Mouse (Mus musculus): ENCODE results near the gene Slc29a1. TPM values are rescaled to one million over a fixed set of nuclear protein-coding genes. Genes with fewer than 3 reads are reported as not detected.

The Slc29a1 gene
- total RNA-seq, 1 experiment from 2014 or later = 64.6 TPM

DNA sequence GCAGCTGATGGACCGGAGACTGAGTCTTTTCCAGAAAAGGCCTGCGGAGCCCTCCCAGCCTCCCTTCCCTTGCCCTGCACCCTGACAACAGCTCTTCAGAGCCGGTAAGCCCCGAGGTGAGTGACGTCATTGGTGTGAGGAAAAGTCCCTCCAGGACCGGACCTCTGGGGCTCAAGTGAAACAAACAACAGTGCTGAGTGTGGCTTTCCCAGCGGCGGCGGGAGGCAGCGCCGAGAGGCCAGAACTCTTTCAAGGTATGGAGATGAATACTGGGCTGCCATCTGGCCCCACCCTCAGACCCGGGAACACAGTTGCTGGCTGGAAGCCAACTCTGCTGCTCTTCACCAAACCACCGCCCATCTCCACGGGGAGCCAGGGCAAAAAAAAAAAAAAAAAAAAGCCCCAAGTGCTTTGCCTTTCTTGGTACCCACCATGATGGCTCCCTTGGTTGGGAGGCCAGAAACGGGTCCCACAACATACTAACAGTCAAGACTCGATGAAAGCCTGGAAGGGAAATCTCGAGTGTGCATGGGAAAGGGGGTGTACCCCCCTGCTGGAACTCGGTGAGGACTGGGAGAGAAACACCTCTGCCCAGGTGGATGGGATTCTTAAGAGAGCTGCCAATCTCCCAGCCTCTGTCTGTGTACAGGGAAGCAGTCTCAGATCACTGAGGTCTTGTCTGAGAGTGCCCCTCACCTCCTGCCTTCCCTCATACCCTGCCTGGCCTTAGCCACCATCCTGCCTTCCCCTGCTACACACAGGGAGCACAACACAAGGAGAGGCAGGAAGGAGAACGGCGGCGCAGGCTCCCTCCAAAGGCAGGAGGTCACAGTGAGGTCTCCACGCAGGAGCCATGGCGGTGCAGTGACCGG is 55.2 kb downstream of the Slc29a1 start:
- ATAC-seq (replicated peaks; ENCODE audit: insufficient number of reproducible peaks, low FRiP score, low TSS enrichment, poor library complexity, severe bottlenecking) = no peak

DNA sequence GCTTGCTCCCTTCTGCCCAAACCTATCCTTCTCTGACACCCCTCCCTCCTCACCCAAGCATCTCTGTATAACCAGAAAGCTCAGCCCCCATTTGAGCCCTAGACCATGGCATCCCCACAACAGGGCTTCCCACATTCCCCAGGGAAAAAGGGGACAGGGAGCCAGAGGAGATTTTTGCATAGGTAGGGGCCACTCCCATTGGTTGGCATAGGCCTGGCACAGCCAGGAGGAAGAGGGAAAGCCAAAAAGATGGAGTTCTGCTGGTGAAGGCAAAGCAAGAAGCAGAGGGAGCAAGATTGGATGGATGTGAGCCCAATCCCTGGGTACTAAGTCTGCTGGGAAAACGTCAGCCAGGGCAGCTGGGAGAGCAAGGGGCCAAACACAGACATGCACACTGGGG is 56.3 kb downstream of the Slc29a1 start:
- no peak for ATAC-seq (replicated peaks; ENCODE audit: insufficient number of reproducible peaks, low FRiP score, low TSS enrichment, poor library complexity, severe bottlenecking)

DNA sequence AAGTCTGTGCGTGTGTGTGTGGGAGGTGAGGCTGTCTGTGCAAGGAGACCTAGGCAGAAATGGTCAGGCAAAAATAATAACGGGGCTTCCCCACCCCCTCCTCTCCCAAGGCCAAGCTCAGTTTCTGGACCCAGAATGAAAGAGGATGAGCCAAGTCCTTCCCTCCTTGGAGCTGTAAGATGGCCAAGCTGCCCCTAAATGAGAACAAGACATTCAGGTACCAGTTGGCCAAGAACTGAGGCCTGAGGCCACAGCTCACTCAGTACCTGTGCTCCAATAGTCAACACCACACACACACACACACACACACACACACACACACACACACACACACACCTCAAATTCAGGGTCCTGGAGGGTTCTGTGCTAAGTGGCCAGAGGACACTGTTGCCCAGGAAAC is 56.7 kb downstream of the Slc29a1 start:
- no peak for ATAC-seq (replicated peaks; ENCODE audit: insufficient number of reproducible peaks, low FRiP score, low TSS enrichment, poor library complexity, severe bottlenecking)

DNA sequence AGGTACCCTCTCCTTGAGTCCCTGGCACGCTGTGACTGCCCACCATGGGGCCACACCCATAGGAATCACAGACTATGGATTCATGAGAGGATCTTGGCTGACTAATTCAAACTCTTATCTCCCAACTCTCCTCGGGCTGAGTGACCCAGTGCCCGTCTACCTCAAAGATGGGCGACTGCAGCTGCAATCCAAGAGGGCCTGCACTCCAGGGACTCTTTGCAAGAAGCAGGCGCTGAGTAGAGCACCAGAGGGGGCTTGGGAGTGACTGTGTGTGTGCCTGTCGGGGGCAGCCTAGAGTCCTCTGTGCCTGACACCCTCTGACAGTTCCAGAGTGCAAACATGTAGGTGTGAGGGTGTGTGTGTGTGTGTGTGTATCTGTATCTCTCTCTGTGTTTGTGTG is 57.3 kb downstream of the Slc29a1 start:
- no peak for ATAC-seq (replicated peaks; ENCODE audit: insufficient number of reproducible peaks, low FRiP score, low TSS enrichment, poor library complexity, severe bottlenecking)

DNA sequence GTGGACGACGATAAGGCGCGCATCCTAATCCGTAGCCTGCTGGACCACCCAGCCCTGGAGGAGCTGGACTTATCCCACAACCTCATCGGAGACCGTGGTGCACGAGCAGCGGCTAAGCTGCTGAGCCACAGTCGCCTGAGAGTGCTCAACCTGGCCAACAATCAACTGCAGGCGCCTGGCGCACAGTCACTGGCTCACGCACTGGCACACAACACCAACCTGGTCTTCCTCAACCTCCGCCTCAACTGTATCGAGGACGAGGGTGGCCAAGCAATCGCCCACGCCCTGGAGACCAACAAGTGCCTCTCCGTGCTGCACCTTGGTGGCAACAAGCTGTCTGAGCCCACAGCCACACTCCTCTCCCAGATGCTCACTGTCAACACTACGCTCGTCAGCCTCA is 59.7 kb downstream of the Slc29a1 start:
- ATAC-seq (replicated peaks; ENCODE audit: insufficient number of reproducible peaks, low FRiP score, low TSS enrichment, poor library complexity, severe bottlenecking) = no peak

DNA sequence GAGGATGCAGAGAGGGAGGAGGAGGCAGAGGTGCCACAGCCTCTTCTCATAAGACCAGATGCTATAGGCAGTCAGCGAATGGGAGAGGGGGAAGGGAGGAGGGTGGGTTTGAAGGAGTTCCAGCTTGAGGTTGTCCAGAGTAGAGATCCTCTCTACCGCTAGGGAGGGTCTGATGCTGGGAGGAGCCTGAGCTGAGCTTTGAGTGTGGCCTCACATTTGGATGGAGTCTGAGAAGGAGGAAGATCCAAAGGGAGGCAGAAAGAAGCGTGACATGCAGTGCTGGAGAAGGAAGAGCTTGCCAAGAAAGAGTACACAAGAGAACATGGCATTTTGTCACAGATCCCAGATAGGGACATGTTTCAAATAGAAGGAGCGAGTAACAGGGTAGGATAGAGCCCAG is 61.0 kb downstream of the Slc29a1 start:
- ATAC-seq (replicated peaks; ENCODE audit: insufficient number of reproducible peaks, low FRiP score, low TSS enrichment, poor library complexity, severe bottlenecking) = no peak

DNA sequence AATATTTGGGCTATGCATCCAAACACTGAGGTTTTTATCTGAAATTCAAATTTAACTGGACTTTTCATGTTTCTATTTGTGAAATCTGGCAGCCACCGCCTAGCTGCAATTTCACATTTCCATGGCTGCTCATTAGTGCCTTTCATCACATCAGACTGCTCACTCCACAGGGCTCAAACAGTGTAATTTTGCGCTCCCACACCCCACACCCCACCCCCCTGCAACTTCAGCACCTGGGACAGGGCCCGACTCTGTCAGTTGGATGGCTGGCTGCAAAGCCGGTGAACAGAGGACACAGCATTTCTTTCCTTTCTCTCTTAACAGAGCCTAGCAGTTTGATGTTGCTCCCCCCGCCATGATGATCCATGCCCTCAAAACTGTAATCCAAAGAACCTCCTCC is 63.1 kb downstream of the Slc29a1 start:
- no peak for ATAC-seq (replicated peaks; ENCODE audit: insufficient number of reproducible peaks, low FRiP score, low TSS enrichment, poor library complexity, severe bottlenecking)

Other genes with a start within 250 kb of the Slc29a1 start
- 104 to 149 TPM (median 135 TPM) in 3 replicates for gene Cdc5l, start 165.9 kb downstream of the Slc29a1 start, total RNA-seq (2017)
- not detected in 3 replicates for gene Spats1, start 124.2 kb downstream of the Slc29a1 start, total RNA-seq (2017)
- 3.1 to 5.3 TPM (median 4.3 TPM) in 3 replicates for gene Aars2, start 92.8 kb downstream of the Slc29a1 start, total RNA-seq (2017)
- not detected in 3 replicates for gene Tcte1, start 76.2 kb downstream of the Slc29a1 start, total RNA-seq (2017)
- 0.10 to 0.32 TPM in 2 of 3 replicates, not detected in the other for gene Tmem151b, start 49.9 kb downstream of the Slc29a1 start, total RNA-seq (2017)
- 55.6 to 60.0 TPM (median 55.9 TPM) in 3 replicates for gene Nfkbie, start 43.9 kb downstream of the Slc29a1 start, total RNA-seq (2017)
- 26.7 to 47.1 TPM (median 39.0 TPM) in 3 replicates for gene Slc35b2, start 35.7 kb downstream of the Slc29a1 start, total RNA-seq (2017)
- gene Hsp90ab1, start 26.3 kb downstream of the Slc29a1 start, total RNA-seq (2017) = 826 to 1,618 TPM (median 1,101 TPM) in 3 replicates
- not detected in 3 replicates for gene Mymx, start 2.5 kb upstream of the Slc29a1 start, total RNA-seq (2017)
- gene Capn11, start 59.7 kb upstream of the Slc29a1 start, total RNA-seq (2017) = 0.68 TPM in 1 of 3 replicates, not detected in the others
- 7.8 to 26.8 TPM (median 18.1 TPM) in 3 replicates for gene Mrpl14, start 86.7 kb upstream of the Slc29a1 start, total RNA-seq (2017)
- gene Tmem63b, start 87.3 kb upstream of the Slc29a1 start, total RNA-seq (2017) = 17.1 to 29.0 TPM (median 19.7 TPM) in 3 replicates
- not detected in 3 replicates for gene 1600014C23Rik, start 134.2 kb upstream of the Slc29a1 start, total RNA-seq (2017)

All from monocyte, adult 5-6 weeks (primary cell).